Mouse (Mus musculus): ENCODE results near the gene Olfr1277. TPM values are rescaled to one million over a fixed set of nuclear protein-coding genes. Genes with fewer than 3 reads are reported as not detected.

Gene Olfr1277
- polyA plus RNA-seq (2012; ENCODE audit: insufficient read depth, insufficient read length, missing spikeins), result 0.13 TPM in 1 of 2 replicates, not detected in the other

GRCm38 (mm10) chr2:111274006-111274405, at the start of gene Olfr1277:
TSS of gene Olfr1277 (minus strand) at chr2:111274106.
- H3K4me1 ChIP-seq (ENCODE audit: control insufficient read depth, insufficient read depth, low read length), result no peaks in the 10 kb centered on the region
- no peak within 1 kb of the TSS for H3K4me3 ChIP-seq (ENCODE audit: insufficient read depth, low read length)
- TF ChIP-seq CTCF (IDR thresholded peaks at IDR 0.05; ENCODE audit: low read depth, low read length) (no peak), POLR2A (IDR thresholded peaks at IDR 0.05; ENCODE audit: borderline replicate concordance, low read depth, low read length) (no peak)
- H3K27ac ChIP-seq (ENCODE audit: insufficient read depth, low read depth, low read length), result no peak within 1 kb of the TSS

GRCm38 (mm10) chr2:111313717-111314116, 39.8 kb upstream of the Olfr1277 start, which contains the start of gene Olfr1280:
TSS of gene Olfr1280 (plus strand) at chr2:111314017.
- TF ChIP-seq CTCF (IDR thresholded peaks at IDR 0.05; ENCODE audit: low read depth, low read length) (no peak), POLR2A (IDR thresholded peaks at IDR 0.05; ENCODE audit: borderline replicate concordance, low read depth, low read length) (no peak)
- Histone ChIP-seq H3K4me3 (ENCODE audit: insufficient read depth, low read length) (no peak within 1 kb of the TSS), H3K27ac (ENCODE audit: insufficient read depth, low read depth, low read length) (no peak within 1 kb of the TSS), H3K4me1 (ENCODE audit: control insufficient read depth, insufficient read depth, low read length) (no peaks in the 10 kb centered on the region)

- Histone ChIP-seq H3K27ac (ENCODE audit: insufficient read depth, low read depth, low read length) (no peak within 1 kb of the TSS), H3K4me3 (ENCODE audit: insufficient read depth, low read length) (no peak within 1 kb of the TSS), H3K4me1 (ENCODE audit: control insufficient read depth, insufficient read depth, low read length) (no peaks in the 10 kb centered on the region)
- TF ChIP-seq POLR2A (IDR thresholded peaks at IDR 0.05; ENCODE audit: borderline replicate concordance, low read depth, low read length), result no peak
- no peak for TF ChIP-seq CTCF (IDR thresholded peaks at IDR 0.05; ENCODE audit: low read depth, low read length)
These were observed 26.5 kb upstream of the Olfr1277 start, which contains the start of gene Olfr1279 for GRCm38 (mm10) chr2:111300374-111300773. TSS of gene Olfr1279 (plus strand) at chr2:111300635.

- Histone ChIP-seq H3K27ac (ENCODE audit: insufficient read depth, low read depth, low read length) (no peak overlapping the region), H3K4me1 (ENCODE audit: control insufficient read depth, insufficient read depth, low read length) (no peaks in the 10 kb centered on the region), H3K4me3 (ENCODE audit: insufficient read depth, low read length) (no peak overlapping the region)
- TF ChIP-seq POLR2A (IDR thresholded peaks at IDR 0.05; ENCODE audit: borderline replicate concordance, low read depth, low read length) (no peak), CTCF (IDR thresholded peaks at IDR 0.05; ENCODE audit: low read depth, low read length) (no peak)
These were observed 24.6 kb upstream of the Olfr1277 start for GRCm38 (mm10) chr2:111298541-111298940.

GRCm38 (mm10) chr2:111289836-111290235, 15.9 kb upstream of the Olfr1277 start, which contains the start of gene Olfr1278:
TSS of gene Olfr1278 (plus strand) at chr2:111290136.
- H3K27ac ChIP-seq (ENCODE audit: insufficient read depth, low read depth, low read length), result no peak within 1 kb of the TSS
- H3K4me1 ChIP-seq (ENCODE audit: control insufficient read depth, insufficient read depth, low read length), result no peaks in the 10 kb centered on the region
- no peak for TF ChIP-seq CTCF (IDR thresholded peaks at IDR 0.05; ENCODE audit: low read depth, low read length)
- no peak for TF ChIP-seq POLR2A (IDR thresholded peaks at IDR 0.05; ENCODE audit: borderline replicate concordance, low read depth, low read length)
- H3K4me3 ChIP-seq (ENCODE audit: insufficient read depth, low read length), result no peak within 1 kb of the TSS

- H3K27ac ChIP-seq (ENCODE audit: insufficient read depth, low read depth, low read length), result no peak within 1 kb of the TSS
- TF ChIP-seq POLR2A (IDR thresholded peaks at IDR 0.05; ENCODE audit: borderline replicate concordance, low read depth, low read length) (no peak), CTCF (IDR thresholded peaks at IDR 0.05; ENCODE audit: low read depth, low read length) (no peak)
- no peaks in the 10 kb centered on the region for H3K4me1 ChIP-seq (ENCODE audit: control insufficient read depth, insufficient read depth, low read length)
- no peak within 1 kb of the TSS for H3K4me3 ChIP-seq (ENCODE audit: insufficient read depth, low read length)
These were observed 19.7 kb downstream of the Olfr1277 start, which contains the start of gene Olfr1276 for GRCm38 (mm10) chr2:111254216-111254615. TSS of gene Olfr1276 (plus strand) at chr2:111254516.

- Histone ChIP-seq H3K4me1 (ENCODE audit: control insufficient read depth, insufficient read depth, low read length) (no peaks in the 10 kb centered on the region), H3K4me3 (ENCODE audit: insufficient read depth, low read length) (no peak within 1 kb of the TSS), H3K27ac (ENCODE audit: insufficient read depth, low read depth, low read length) (no peak within 1 kb of the TSS)
- TF ChIP-seq CTCF (IDR thresholded peaks at IDR 0.05; ENCODE audit: low read depth, low read length) (no peak), POLR2A (IDR thresholded peaks at IDR 0.05; ENCODE audit: borderline replicate concordance, low read depth, low read length) (no peak)
These were observed 38.7 kb downstream of the Olfr1277 start, which contains the start of gene Olfr1275 for GRCm38 (mm10) chr2:111235186-111235585. TSS of gene Olfr1275 (minus strand) at chr2:111235286.

- Histone ChIP-seq H3K4me1 (ENCODE audit: control insufficient read depth, insufficient read depth, low read length) (no peaks in the 10 kb centered on the region), H3K4me3 (ENCODE audit: insufficient read depth, low read length) (no peak within 1 kb of the TSS), H3K27ac (ENCODE audit: insufficient read depth, low read depth, low read length) (no peak within 1 kb of the TSS)
- TF ChIP-seq CTCF (IDR thresholded peaks at IDR 0.05; ENCODE audit: low read depth, low read length) (no peak), POLR2A (IDR thresholded peaks at IDR 0.05; ENCODE audit: borderline replicate concordance, low read depth, low read length) (no peak)
These were observed 44.4 kb downstream of the Olfr1277 start, which contains the start of gene 4930430A15Rik for GRCm38 (mm10) chr2:111229502-111229901. TSS of gene 4930430A15Rik (minus strand) at chr2:111229602.

Other genes with a start within 250 kb of the Olfr1277 start
- not detected in 2 replicates for gene Gm13941, start 168.1 kb downstream of the Olfr1277 start, polyA plus RNA-seq (2012; ENCODE audit: insufficient read depth, insufficient read length, missing spikeins)
- not detected in 2 replicates for gene Gm15130, start 121.2 kb downstream of the Olfr1277 start, polyA plus RNA-seq (2012; ENCODE audit: insufficient read depth, insufficient read length, missing spikeins)
- not detected in 2 replicates for gene 4930430A15Rik, start 44.5 kb downstream of the Olfr1277 start, polyA plus RNA-seq (2012; ENCODE audit: insufficient read depth, insufficient read length, missing spikeins)
- gene Olfr1275, start 38.8 kb downstream of the Olfr1277 start, polyA plus RNA-seq (2012; ENCODE audit: insufficient read depth, insufficient read length, missing spikeins), result not detected in 2 replicates
- gene Olfr1276, start 19.6 kb downstream of the Olfr1277 start, polyA plus RNA-seq (2012; ENCODE audit: insufficient read depth, insufficient read length, missing spikeins), result not detected in 2 replicates
- not detected in 2 replicates for gene Olfr1278, start 16.0 kb upstream of the Olfr1277 start, polyA plus RNA-seq (2012; ENCODE audit: insufficient read depth, insufficient read length, missing spikeins)
- not detected in 2 replicates for gene Olfr1279, start 26.5 kb upstream of the Olfr1277 start, polyA plus RNA-seq (2012; ENCODE audit: insufficient read depth, insufficient read length, missing spikeins)
- gene Olfr1280, start 39.9 kb upstream of the Olfr1277 start, polyA plus RNA-seq (2012; ENCODE audit: insufficient read depth, insufficient read length, missing spikeins), result not detected in 2 replicates
- gene Olfr1281, start 52.4 kb upstream of the Olfr1277 start, polyA plus RNA-seq (2012; ENCODE audit: insufficient read depth, insufficient read length, missing spikeins), result 0.16 TPM in 1 of 2 replicates, not detected in the other
- gene Olfr1282, start 62.0 kb upstream of the Olfr1277 start, polyA plus RNA-seq (2012; ENCODE audit: insufficient read depth, insufficient read length, missing spikeins), result not detected in 2 replicates
- gene Olfr1283, start 92.7 kb upstream of the Olfr1277 start, polyA plus RNA-seq (2012; ENCODE audit: insufficient read depth, insufficient read length, missing spikeins), result not detected in 2 replicates
- gene Olfr1284, start 101.4 kb upstream of the Olfr1277 start, polyA plus RNA-seq (2012; ENCODE audit: insufficient read depth, insufficient read length, missing spikeins), result not detected in 2 replicates
- not detected in 2 replicates for gene Olfr1286, start 149.0 kb upstream of the Olfr1277 start, polyA plus RNA-seq (2012; ENCODE audit: insufficient read depth, insufficient read length, missing spikeins)
- not detected in 2 replicates for gene Olfr1287, start 175.0 kb upstream of the Olfr1277 start, polyA plus RNA-seq (2012; ENCODE audit: insufficient read depth, insufficient read length, missing spikeins)
- gene Olfr1288, start 200.0 kb upstream of the Olfr1277 start, polyA plus RNA-seq (2012; ENCODE audit: insufficient read depth, insufficient read length, missing spikeins), result not detected in 2 replicates
- not detected in 2 replicates for gene Olfr1289, start 206.7 kb upstream of the Olfr1277 start, polyA plus RNA-seq (2012; ENCODE audit: insufficient read depth, insufficient read length, missing spikeins)
- not detected in 2 replicates for gene Olfr1290, start 219.7 kb upstream of the Olfr1277 start, polyA plus RNA-seq (2012; ENCODE audit: insufficient read depth, insufficient read length, missing spikeins)
- gene Olfr1291-ps1, start 223.1 kb upstream of the Olfr1277 start, polyA plus RNA-seq (2012; ENCODE audit: insufficient read depth, insufficient read length, missing spikeins), result not detected in 2 replicates

Measured in bone marrow macrophage, adult 2 months (primary cell).